Mouse (Mus musculus) MN1 (cell line): ENCODE measurements around the gene Afg1l.

Experiments
- DNase-seq: peaks from one replicate; pipeline ENCODE4 v3.0.0-alpha.2; 2016; ENCODE audit warnings: low spot score

Afg1l gene

GRCm38 (mm10) chr10:42478341-42478720 lies at the start of gene Afg1l:
Afg1l (minus strand) TSS chr10:42478565.
- DNase-seq, result peak; percentile 100

DNA sequence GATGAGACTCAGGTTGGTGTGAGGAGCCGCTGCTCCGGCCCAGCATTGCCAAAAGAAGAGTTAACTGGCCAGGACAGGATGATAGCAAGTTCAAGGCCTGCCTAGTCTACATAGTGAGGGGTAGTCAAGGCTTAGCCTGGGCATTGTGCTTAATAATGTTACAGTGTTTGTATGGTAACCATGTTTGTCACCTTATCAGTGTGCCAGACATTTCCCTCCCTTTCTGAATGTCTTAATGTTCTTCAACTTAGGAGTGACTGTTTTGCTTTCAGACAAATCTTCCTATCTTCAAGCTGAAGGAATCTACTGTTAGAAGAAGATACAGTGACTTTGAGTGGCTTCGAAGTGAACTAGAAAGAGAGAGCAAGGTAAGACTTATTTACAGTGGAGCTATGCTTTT lies 47.3 kb upstream of the Afg1l start:
- no peak for DNase-seq

GRCm38 (mm10) chr10:42523556-42524162 lies 45.3 kb upstream of the Afg1l start:
- no peak for DNase-seq

GRCm38 (mm10) chr10:42522912-42523311 lies 44.5 kb upstream of the Afg1l start:
- DNase-seq, result no peak

- peak; percentile 51 for DNase-seq
These were observed 43.1 kb upstream of the Afg1l start for GRCm38 (mm10) chr10:42521315-42521981.

- no peak for DNase-seq
These were observed 40.0 kb upstream of the Afg1l start for GRCm38 (mm10) chr10:42518363-42518762.

- DNase-seq, result no peak
These were observed 35.8 kb upstream of the Afg1l start for GRCm38 (mm10) chr10:42514125-42514524.

- no peak for DNase-seq
These were observed 33.1 kb upstream of the Afg1l start for GRCm38 (mm10) chr10:42511184-42512135.

DNA sequence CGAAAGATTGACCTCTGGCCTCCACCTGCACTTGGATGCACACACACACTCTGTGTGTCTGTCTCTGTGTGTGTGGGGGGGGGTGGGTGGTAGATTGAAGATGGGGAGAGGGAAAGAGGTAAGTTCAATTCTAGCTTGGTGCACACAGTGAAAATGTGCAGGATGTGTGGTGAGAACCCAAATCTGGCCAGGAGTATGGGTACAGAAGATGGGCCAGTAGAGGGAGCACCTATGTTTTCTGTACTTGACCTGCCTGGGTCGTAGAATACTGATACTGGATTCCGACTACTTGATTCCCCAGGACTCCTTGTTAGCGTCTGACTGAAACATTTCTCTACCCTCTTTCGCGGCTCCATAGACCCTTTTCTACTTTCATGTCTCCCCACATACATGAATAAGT lies 31.8 kb upstream of the Afg1l start:
- DNase-seq, result no peak

GRCm38 (mm10) chr10:42504096-42504710 lies 25.8 kb upstream of the Afg1l start:
- DNase-seq, result no peak

DNA sequence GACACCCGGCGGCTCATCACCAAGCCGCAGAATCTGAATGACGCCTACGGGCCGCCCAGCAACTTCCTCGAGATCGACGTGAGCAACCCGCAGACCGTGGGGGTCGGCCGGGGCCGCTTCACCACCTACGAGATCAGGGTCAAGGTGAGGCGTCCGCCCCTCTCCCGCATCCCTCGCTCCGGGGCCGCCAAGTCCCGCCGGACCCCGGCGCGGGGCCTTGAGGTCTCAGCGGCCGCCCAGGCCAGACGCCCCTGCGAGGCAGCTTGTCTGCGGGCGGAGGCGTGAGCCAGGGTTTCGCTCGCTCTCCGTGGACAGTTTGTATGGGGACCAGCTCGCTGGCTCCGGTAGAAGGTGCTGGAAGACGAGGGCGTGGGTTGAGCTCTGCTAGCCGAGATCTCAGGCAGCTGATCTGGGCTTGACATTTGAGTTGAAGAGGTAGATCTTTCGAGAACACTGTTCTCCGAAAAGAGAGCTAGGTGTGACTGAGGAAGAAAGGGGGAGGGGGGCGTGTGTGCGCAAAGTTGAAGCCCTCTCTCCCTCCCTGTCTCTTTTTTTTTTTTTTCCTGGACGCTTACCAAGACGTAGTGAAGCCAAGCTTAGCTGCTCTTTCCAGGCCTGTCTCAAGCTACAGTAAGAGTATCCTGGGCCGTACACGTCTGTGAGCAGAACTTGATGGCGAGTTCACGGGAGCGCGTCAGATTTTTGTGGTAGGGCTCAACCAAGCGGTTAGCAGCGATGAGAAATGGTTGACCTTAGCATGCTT lies 24.2 kb upstream of the Afg1l start:
- DNase-seq, result peak; percentile 86

GRCm38 (mm10) chr10:42501775-42502348 lies 23.5 kb upstream of the Afg1l start, which contains the start of gene Snx3:
Snx3 (plus strand) TSS chr10:42502030.
- DNase-seq, result peak; percentile 100

DNA sequence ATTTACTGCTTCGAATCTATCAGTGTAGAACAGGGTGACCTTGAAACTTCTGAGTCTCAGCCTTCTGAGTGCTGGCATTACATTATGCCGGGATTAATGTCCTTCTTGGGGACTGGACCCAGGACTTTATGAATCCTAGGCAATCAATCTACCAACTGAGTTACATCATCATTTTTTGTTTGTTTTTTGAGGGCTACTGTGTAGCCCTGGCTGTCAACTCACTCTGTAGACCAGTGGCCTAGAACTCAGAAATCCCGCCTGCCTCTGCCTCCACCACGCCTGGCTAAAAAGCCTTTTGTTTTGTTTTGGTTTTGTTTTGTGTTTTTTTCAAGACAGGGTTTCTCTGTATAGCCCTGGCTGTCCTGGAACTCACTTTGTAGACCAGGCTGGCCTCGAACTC lies 22.8 kb upstream of the Afg1l start:
- DNase-seq, result peak; percentile 43

DNA sequence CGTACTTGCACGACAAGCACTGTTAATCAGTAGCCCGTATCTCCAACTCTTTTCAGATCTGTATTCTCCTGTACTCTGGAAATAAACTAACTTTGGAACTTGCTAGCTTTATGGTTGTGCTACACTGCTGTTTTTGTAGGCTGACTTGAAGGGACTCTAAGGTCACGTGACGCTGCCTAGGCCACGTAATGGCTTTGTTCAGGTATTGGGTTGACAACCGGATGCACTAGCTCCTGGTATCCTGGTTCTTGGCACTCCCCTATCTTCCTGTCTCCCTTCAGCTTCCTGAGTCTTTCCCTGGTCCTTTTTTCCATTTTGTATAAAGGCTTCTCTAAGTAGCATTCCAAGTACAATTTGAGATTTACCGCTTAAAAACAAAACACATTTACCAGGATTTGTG lies 22.2 kb upstream of the Afg1l start:
- no peak for DNase-seq

DNA sequence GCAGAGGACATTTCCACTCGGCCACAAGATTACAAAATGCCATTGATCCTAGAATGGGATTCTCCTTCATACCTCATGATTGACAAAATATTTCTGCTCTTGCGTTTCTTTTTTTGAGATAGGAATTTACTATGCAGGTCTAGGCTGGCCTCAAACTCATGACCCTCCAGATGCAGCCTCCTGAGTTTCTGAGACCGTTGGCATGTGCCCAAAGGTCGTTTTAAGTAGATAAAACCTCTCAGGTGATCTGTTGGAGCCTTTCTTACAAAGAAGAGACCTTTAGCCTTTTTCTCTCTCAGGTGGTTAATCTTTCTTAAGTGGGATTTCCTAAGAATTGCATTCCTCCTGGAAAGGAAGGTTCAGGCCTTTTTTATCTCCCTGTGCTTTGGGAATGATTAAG lies 14.6 kb upstream of the Afg1l start:
- DNase-seq, result no peak

GRCm38 (mm10) chr10:42492027-42492771 lies 13.8 kb upstream of the Afg1l start:
- no peak for DNase-seq

DNA sequence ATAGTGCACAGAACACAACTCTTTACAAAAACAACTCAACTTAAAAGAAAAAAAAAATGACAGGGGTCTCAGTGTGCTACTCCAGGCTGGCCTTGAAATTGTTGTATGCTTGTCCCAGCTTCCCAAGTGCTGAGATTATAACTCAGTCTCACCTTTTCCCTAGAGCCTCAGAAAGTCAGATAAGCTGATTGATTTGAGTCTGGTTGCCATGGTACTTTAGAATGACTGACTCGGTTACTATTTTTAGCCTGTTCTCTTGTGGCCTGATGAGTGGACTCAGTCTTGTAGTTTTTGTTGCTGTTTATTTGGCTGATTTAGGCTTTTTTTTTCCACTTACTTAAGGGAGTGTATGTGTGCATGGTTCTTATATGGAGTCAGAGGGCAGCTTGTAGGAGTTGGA lies 12.8 kb upstream of the Afg1l start:
- peak; percentile 37 for DNase-seq

DNA sequence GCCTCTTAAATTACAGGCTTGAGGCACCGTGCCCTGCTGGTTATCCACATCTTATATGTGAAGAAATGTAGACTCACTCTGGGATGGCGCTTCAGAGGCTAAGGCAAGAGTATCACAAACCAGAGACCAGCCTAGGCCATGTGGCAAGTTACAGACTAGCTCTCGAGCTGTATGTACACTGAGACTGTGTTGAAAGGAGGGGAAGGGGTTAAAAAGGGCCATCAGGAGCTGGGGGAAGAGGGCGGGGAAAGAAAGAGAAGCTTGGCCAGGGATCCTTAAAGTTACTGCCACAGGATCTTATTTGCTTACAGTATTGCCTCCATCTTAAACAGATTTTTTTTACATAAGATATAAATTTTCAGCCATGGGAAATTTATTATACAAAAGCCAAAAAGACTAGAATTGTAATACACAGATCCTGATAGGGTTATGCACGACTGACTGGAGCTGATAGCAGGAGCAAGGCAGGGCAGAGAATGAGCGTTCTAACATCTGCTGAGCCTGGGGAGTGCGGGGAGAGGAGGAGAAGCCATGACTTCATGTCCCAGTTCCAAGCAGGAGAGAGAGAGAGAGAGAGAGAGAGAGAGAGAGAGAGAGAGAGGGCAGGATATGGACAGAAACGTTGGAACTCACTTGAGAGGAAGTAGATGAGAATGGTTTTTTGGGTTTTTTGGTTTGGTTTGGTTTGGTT lies 10.4 kb upstream of the Afg1l start:
- no peak for DNase-seq

- DNase-seq, result no peak
These were observed 2.4 kb upstream of the Afg1l start for GRCm38 (mm10) chr10:42480719-42481118.
